Mouse (Mus musculus) right cerebral cortex, postnatal 14 days (tissue): ENCODE measurements around the gene Zfp947.
"Not testable (repeated sequence)": the region's sequence is repeated elsewhere in the genome, so short reads cannot be mapped to it uniquely, and the experiment has no call there.

Source experiments
- DNase-seq: peaks from one replicate; pipeline ENCODE4 v3.0.0; 2022

Gene Zfp947

GRCm38 (mm10) chr17:22165722-22166294, at the start of gene Zfp947:
Zfp947 (minus strand) TSS chr17:22166190.
- peak; percentile 6 for DNase-seq

GRCm38 (mm10) chr17:22165304-22165703, 686 bp downstream of the Zfp947 start:
- DNase-seq, result not testable (repeated sequence)

GRCm38 (mm10) chr17:22153951-22154350, 12.0 kb downstream of the Zfp947 start:
- not testable (repeated sequence) for DNase-seq

GRCm38 (mm10) chr17:22118770-22119169, 47.2 kb downstream of the Zfp947 start:
- DNase-seq, result no peak
